Mouse (Mus musculus): ENCODE measurements at regions not wholly inside any gene's neighbourhood (a gene's known extent, or its start where the extent isn't known, plus 50 kb on each side); places are given as distances from the start of the nearest gene placed in this dataset.

DNA sequence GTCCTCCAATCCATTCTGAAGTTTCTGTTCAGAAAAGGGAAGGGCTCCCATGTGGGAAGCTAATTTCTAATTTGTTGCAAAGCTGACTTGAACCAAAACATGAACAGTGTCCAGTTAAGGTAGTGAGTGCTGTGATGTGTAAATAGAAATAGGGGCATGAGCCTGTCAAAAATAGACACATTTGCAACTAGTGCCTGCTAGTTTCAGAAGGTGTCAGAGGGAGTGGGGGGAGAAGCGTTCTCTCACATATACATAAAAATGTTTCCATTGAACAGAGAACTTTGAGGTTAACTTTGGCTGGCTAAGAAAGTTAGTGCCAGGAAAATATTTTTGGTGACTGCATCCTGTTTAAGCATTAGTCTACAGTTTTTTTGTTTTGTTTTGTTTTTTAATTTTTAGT lies 118.8 kb downstream of the Otol1 start:
- Histone ChIP-seq H3K36me3 (ENCODE audit: control insufficient read depth, insufficient read depth, low read length) (no peaks in the 10 kb centered on the region), H3K4me1 (ENCODE audit: control insufficient read depth, insufficient read depth, low read length) (no peaks in the 10 kb centered on the region), H3K4me3 (ENCODE audit: insufficient read depth, low read depth, low read length) (no peak overlapping the region), H3K27me3 (replicated peaks; ENCODE audit: control insufficient read depth, insufficient read depth, low read length) (no peaks in the 10 kb centered on the region), H3K27ac (ENCODE audit: insufficient read depth, low read depth, low read length) (no peak overlapping the region)
- no peak for TF ChIP-seq CTCF (conservative IDR thresholded peaks at IDR 0.05; ENCODE audit: insufficient read depth, insufficient read length, low read depth, low read length)
- no peak for TF ChIP-seq POLR2A (IDR thresholded peaks at IDR 0.05; ENCODE audit: low read depth, low read length)
- DNase-seq = no peak
- WGBS = 80% methylated on average over 1 of the region's 1 CpGs

DNA sequence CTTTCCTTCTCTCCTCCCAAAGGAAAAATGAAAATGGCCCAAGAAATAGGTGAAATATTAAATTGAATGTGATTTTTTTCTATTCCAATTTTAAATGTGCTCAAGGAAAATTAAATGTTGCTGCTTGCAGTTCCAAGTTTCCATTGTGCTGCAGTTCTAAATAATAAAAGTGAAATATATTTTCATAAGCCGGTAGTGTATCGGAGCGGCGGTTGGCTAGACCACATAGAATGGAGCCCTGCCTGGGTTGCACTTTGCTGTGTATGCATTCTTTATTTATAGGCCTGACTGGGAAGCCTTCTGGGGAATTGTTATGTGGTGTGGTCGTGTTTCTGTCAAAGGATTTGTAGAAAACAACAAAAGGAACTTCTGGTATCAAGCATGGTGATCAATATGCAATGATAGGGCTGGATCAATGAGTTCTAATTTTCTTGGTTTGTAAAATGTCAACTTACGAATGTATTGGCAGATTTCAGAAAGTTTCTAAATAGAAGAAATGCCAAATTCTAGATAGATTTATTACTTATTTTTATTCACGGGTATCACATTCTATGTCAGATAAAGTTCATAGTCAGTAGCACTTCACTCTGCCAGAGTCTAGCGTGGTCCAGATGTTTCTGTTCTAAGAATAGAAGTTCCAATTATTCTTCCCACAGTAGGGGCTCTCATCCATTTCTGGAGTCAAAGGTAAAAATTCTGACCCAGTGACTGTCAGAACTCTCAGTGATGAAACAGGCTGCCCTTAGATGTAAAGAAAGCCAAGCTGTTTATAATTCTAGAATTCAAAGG lies 123.0 kb downstream of the Otol1 start:
- H3K4me1 ChIP-seq (ENCODE audit: control insufficient read depth, insufficient read depth, low read length) = no peaks in the 10 kb centered on the region
- 68% methylated on average over 8 of the region's 8 CpGs for WGBS
- H3K4me3 ChIP-seq (ENCODE audit: insufficient read depth, low read depth, low read length) = no peak overlapping the region
- DNase-seq = no peak
- no peak overlapping the region for H3K27ac ChIP-seq (ENCODE audit: insufficient read depth, low read depth, low read length)
- no peak for TF ChIP-seq POLR2A (IDR thresholded peaks at IDR 0.05; ENCODE audit: low read depth, low read length)
- TF ChIP-seq CTCF (conservative IDR thresholded peaks at IDR 0.05; ENCODE audit: insufficient read depth, insufficient read length, low read depth, low read length) = no peak
- H3K36me3 ChIP-seq (ENCODE audit: control insufficient read depth, insufficient read depth, low read length) = no peaks in the 10 kb centered on the region
- no peaks in the 10 kb centered on the region for H3K27me3 ChIP-seq (replicated peaks; ENCODE audit: control insufficient read depth, insufficient read depth, low read length)

DNA sequence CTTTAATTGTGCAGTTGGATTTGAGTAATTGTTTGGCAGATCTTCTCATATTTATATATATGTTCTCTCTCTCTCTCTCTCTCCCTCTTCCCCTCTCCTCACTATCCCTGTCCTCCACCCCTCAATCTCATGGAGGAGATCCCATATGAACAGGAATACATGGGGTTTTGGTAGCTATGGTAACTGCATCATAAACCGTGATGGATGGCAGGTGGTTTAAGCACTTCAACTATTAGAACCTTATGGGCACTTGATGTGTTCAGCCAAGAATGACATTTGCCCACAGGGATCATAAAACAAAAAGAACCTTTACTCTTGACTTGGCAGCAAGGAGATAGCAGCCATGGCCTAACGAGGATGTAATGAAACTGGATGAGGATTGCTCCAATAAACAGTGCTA lies 127.5 kb downstream of the Otol1 start:
- no peaks in the 10 kb centered on the region for H3K36me3 ChIP-seq (ENCODE audit: control insufficient read depth, insufficient read depth, low read length)
- WGBS = 25% methylated on average over 2 of the region's 2 CpGs
- TF ChIP-seq POLR2A (IDR thresholded peaks at IDR 0.05; ENCODE audit: low read depth, low read length) (no peak), CTCF (conservative IDR thresholded peaks at IDR 0.05; ENCODE audit: insufficient read depth, insufficient read length, low read depth, low read length) (no peak)
- H3K4me1 ChIP-seq (ENCODE audit: control insufficient read depth, insufficient read depth, low read length) = no peaks in the 10 kb centered on the region
- DNase-seq = no peak
- no peak overlapping the region for H3K27ac ChIP-seq (ENCODE audit: insufficient read depth, low read depth, low read length)
- H3K4me3 ChIP-seq (ENCODE audit: insufficient read depth, low read depth, low read length) = no peak overlapping the region
- no peaks in the 10 kb centered on the region for H3K27me3 ChIP-seq (replicated peaks; ENCODE audit: control insufficient read depth, insufficient read depth, low read length)

DNA sequence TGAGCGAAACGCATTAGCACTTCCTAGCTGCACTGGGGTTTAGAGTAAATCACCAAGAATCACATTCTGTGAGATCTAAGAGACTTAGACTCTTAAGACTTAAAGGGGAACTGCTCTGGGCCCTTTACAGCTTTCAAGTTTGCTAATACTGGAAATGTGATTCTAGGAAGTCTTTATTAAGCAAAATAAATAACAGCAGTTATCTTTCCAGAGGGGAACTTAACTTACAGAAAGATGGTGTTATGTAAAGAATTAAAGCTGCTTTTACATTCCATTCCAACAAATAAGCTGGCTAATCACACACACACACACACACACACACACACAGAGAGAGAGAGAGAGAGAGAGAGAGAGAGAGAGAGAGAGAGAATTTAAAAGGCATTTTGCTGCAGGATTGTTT lies 131.1 kb downstream of the Otol1 start:
- TF ChIP-seq POLR2A (IDR thresholded peaks at IDR 0.05; ENCODE audit: low read depth, low read length) (no peak), CTCF (conservative IDR thresholded peaks at IDR 0.05; ENCODE audit: insufficient read depth, insufficient read length, low read depth, low read length) (no peak)
- Histone ChIP-seq H3K4me1 (ENCODE audit: control insufficient read depth, insufficient read depth, low read length) (no peaks in the 10 kb centered on the region), H3K27me3 (replicated peaks; ENCODE audit: control insufficient read depth, insufficient read depth, low read length) (no peaks in the 10 kb centered on the region), H3K36me3 (ENCODE audit: control insufficient read depth, insufficient read depth, low read length) (no peaks in the 10 kb centered on the region), H3K4me3 (ENCODE audit: insufficient read depth, low read depth, low read length) (no peak overlapping the region), H3K27ac (ENCODE audit: insufficient read depth, low read depth, low read length) (no peak overlapping the region)
- 70% methylated on average over 2 of the region's 2 CpGs for WGBS
- DNase-seq = no peak

DNA sequence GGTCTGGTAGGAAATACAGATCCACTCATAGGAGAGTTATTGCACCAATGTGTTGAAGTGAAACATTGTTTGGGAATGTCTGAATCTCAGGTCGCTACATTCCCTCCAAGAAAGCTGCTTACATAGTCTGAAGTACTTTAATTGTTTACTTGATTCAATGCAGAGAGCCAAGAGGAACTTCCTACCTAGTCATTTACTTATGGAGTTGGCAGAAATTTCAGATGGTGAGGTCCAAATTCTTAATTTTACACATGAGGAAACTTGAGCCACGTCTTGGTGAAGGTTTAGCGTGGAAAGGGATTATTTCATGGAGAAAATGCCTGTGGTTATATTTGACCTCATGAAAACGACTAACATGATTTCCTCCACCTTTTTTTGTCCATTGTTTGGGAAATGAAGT lies 131.5 kb downstream of the Otol1 start:
- DNase-seq = no peak
- Histone ChIP-seq H3K36me3 (ENCODE audit: control insufficient read depth, insufficient read depth, low read length) (no peaks in the 10 kb centered on the region), H3K27me3 (replicated peaks; ENCODE audit: control insufficient read depth, insufficient read depth, low read length) (no peaks in the 10 kb centered on the region), H3K4me3 (ENCODE audit: insufficient read depth, low read depth, low read length) (no peak overlapping the region), H3K4me1 (ENCODE audit: control insufficient read depth, insufficient read depth, low read length) (no peaks in the 10 kb centered on the region), H3K27ac (ENCODE audit: insufficient read depth, low read depth, low read length) (no peak overlapping the region)
- WGBS = 56% methylated on average over 4 of the region's 4 CpGs
- TF ChIP-seq CTCF (conservative IDR thresholded peaks at IDR 0.05; ENCODE audit: insufficient read depth, insufficient read length, low read depth, low read length) (no peak), POLR2A (IDR thresholded peaks at IDR 0.05; ENCODE audit: low read depth, low read length) (no peak)

DNA sequence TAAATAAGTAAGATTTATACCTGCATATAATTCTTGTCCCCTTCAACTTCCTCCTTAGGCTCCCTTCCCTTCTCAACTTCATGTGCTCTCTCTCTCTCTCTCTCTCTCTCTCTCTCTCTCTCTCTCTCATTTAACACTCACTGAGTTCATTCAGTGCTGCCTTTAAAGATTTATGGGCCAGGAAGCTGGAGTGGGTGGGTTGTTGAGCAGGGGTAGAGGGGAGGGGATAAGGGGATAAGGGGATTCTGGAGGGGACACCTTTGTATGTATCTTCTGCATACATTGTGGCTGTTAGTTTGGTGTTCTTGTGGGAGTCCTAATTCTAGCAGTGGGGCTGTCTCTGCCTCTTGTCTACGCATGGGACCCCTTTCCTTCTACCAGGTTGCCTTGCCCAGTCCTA lies 138.3 kb downstream of the Otol1 start:
- H3K36me3 ChIP-seq (ENCODE audit: control insufficient read depth, insufficient read depth, low read length) = no peaks in the 10 kb centered on the region
- H3K27ac ChIP-seq (ENCODE audit: insufficient read depth, low read depth, low read length) = no peak overlapping the region
- no peak overlapping the region for H3K4me3 ChIP-seq (ENCODE audit: insufficient read depth, low read depth, low read length)
- no peak for DNase-seq
- no peaks in the 10 kb centered on the region for H3K4me1 ChIP-seq (ENCODE audit: control insufficient read depth, insufficient read depth, low read length)
- 42% methylated on average over 1 of the region's 1 CpGs for WGBS
- no peaks in the 10 kb centered on the region for H3K27me3 ChIP-seq (replicated peaks; ENCODE audit: control insufficient read depth, insufficient read depth, low read length)
- TF ChIP-seq POLR2A (IDR thresholded peaks at IDR 0.05; ENCODE audit: low read depth, low read length) = no peak
- no peak for TF ChIP-seq CTCF (conservative IDR thresholded peaks at IDR 0.05; ENCODE audit: insufficient read depth, insufficient read length, low read depth, low read length)

DNA sequence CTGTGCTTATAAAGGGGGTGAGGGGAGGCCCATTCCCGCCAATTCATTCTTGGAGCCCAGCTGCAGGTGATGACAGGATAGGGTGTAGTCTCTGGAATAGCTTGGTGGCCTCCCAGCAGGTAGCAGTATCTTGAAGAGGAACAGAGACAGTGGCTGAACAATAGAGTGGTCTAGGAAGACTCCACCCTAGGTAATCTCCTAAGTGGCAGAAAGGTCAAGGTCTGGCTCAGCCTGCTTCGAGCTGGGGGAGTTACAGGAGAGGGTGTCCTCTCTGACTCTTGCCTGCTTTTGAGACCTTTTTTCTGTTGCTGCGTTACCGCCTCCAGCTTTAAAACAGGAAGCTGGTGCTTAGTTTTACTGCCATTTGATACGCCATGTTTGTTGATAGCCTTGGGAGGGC lies 143.7 kb downstream of the Otol1 start:
- Histone ChIP-seq H3K4me3 (ENCODE audit: insufficient read depth, low read depth, low read length) (no peak overlapping the region), H3K27me3 (replicated peaks; ENCODE audit: control insufficient read depth, insufficient read depth, low read length) (no peaks in the 10 kb centered on the region), H3K27ac (ENCODE audit: insufficient read depth, low read depth, low read length) (no peak overlapping the region), H3K4me1 (ENCODE audit: control insufficient read depth, insufficient read depth, low read length) (no peaks in the 10 kb centered on the region), H3K36me3 (ENCODE audit: control insufficient read depth, insufficient read depth, low read length) (no peaks in the 10 kb centered on the region)
- TF ChIP-seq POLR2A (IDR thresholded peaks at IDR 0.05; ENCODE audit: low read depth, low read length) (no peak), CTCF (conservative IDR thresholded peaks at IDR 0.05; ENCODE audit: insufficient read depth, insufficient read length, low read depth, low read length) (no peak)
- 49% methylated on average over 5 of the region's 5 CpGs for WGBS
- no peak for DNase-seq

All from kidney, adult 2 months (tissue).